Mouse (Mus musculus) hindbrain, postnatal 0 days (tissue): ENCODE data around the gene Grasp. TPM values are rescaled to one million over a fixed set of nuclear protein-coding genes. Genes with fewer than 3 reads are reported as not detected.

Experiments used
- ATAC-seq: fragments of 200-750 bp; cut with Nextera tagmentation; 2 replicates; pipeline ENCODE4 v1.8.0; 2017; ENCODE audit warnings: mild to moderate bottlenecking, moderate TSS enrichment, moderate library complexity
- DNase-seq: peaks from one replicate; pipeline ENCODE4 v3.0.0-alpha.2; 2015; ENCODE audit warnings: low spot score
- H3K27ac ChIP-seq: fragments of 300-500 bp; sonication (generic); 2 replicates; pipeline ENCODE4 v1.5.1; 2014; ENCODE audit warnings: mild to moderate bottlenecking
- H3K27me3 ChIP-seq: fragments of 300-500 bp; sonication (generic); 2 replicates; pipeline ENCODE4 v1.6.1; 2014; ENCODE audit warnings: low read length, mixed read lengths; ENCODE audit not compliant: insufficient read depth
- H3K36me3 ChIP-seq: fragments of 300-500 bp; sonication (generic); 2 replicates; pipeline ENCODE4 v1.6.1; 2014; ENCODE audit warnings: low read length, mixed read lengths; ENCODE audit not compliant: insufficient read depth
- H3K4me1 ChIP-seq: fragments of 300-500 bp; sonication (generic); 2 replicates; pipeline ENCODE4 v1.6.1; 2014; ENCODE audit warnings: antibody characterized with exemption, low read length, mixed read lengths; ENCODE audit not compliant: insufficient read depth
- H3K4me2 ChIP-seq: fragments of 300-500 bp; sonication (generic); 2 replicates; pipeline ENCODE4 v1.6.1; 2014; ENCODE audit warnings: low read depth, mild to moderate bottlenecking, low read length, moderate library complexity, mixed read lengths
- H3K4me3 ChIP-seq: fragments of 300-500 bp; sonication (generic); 2 replicates; pipeline ENCODE4 v1.5.1; 2014; ENCODE audit warnings: low read length
- H3K9ac ChIP-seq: fragments of 300-500 bp; sonication (generic); replicated peaks from 2 replicates; pipeline ENCODE4 v1.6.1; 2014; ENCODE audit warnings: mild to moderate bottlenecking, low read length, moderate library complexity, mixed read lengths
- H3K9me3 ChIP-seq: fragments of 300-500 bp; sonication (generic); 2 replicates; pipeline ENCODE4 v1.6.1; 2016; ENCODE audit warnings: low read length, mixed read lengths
- CTCF ChIP-seq: IDR thresholded peaks from 2 replicates; pipeline ENCODE4 v1.5.1; 2016; ENCODE audit warnings: antibody characterized with exemption, control low read depth, low read depth
- WGBS: fragments of 180-500 bp; shearing (Covaris S2); extraction: QIAGEN DNeasy Blood & Tissue Kit; methylation state at CpG from one replicate; pipeline ENCODE4 v1.1.7; 2014; 5-methylcytosine and 5-hydroxymethylcytosine counted together
- microRNA-seq, 2 experiments: library from miRNA; unstranded; fragments of <30 nt; microRNA quantifications; one replicate each; pipeline ENCODE4; 2016
- polyA plus RNA-seq: library from polyadenylated mRNA; unstranded; fragments of >200 nt; fragmentation: Nextera tagmentation; extraction: Ambion mirVana; gene quantifications from 2 replicates; pipeline ENCODE4 v1.2.1, GENCODE M21; 2015
- total RNA-seq: library from RNA; depleted of rRNA; stranded (reverse); fragments of >200 nt; gene quantifications from 2 replicates; pipeline ENCODE4 v1.2.3, GENCODE M21; 2014; rRNA removed

The Grasp gene
- total and polyA plus RNA-seq, 2 experiments from 2014 or later = 1.5 to 8.7 TPM

- Histone ChIP-seq H3K9me3 (no peaks in the 10 kb centered on the region), H3K27ac (peak overlapping the region; percentile 54; the same call in 1 of the 2 replicates), H3K27me3 (no peaks in the 10 kb centered on the region), H3K36me3 (peaks cover 16% of the 10 kb centered on the region; the same call in 1 of the 2 replicates), H3K4me3 (no peak overlapping the region), H3K4me1 (no peaks in the 10 kb centered on the region), H3K9ac (no peak overlapping the region), H3K4me2 (no peak overlapping the region)
- WGBS = 17% methylated on average over 11 of the region's 11 CpGs
- peak; percentile 65 for DNase-seq
- peak; percentile 83 for ATAC-seq
- TF ChIP-seq CTCF = no peak
Observed at GRCm38 (mm10) chr15:101277351-101277899, 53.4 kb downstream of the Grasp start.

DNA sequence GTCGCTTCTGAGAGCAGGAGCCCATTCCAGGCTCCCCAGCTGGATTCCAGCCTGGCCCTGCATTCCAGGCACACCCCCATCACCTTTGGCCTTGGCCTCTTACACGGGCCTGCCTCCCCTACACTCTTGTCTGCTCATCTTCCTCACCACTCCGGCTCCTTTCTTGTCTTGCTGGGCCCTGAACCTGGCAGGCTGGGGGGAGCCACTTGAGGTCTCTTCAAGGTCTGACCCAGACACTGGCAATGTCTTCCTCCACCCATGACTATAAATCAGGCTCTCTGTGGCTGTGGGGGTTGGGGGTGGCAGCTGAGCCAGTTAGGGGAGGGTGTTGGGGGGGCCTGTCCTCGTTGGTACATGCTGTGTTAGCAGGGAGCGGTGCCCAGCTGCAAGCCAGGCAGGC lies 54.6 kb downstream of the Grasp start:
- H3K4me1 ChIP-seq = no peaks in the 10 kb centered on the region
- no peak overlapping the region for H3K9ac ChIP-seq
- 0 out of 2 replicates have a peak, but pooled peaks cover 5% of the 10 kb centered on the region for H3K36me3 ChIP-seq
- ATAC-seq (no peak), DNase-seq (no peak)
- no peaks in the 10 kb centered on the region for H3K27me3 ChIP-seq
- H3K4me2 ChIP-seq = no peak overlapping the region
- H3K9me3 ChIP-seq = no peaks in the 10 kb centered on the region
- no peak overlapping the region for H3K4me3 ChIP-seq
- TF ChIP-seq CTCF = no peak
- H3K27ac ChIP-seq = no peak overlapping the region; the same call in 1 of the 2 replicates
- 48% methylated on average over 5 of the region's 5 CpGs for WGBS

- H3K9ac ChIP-seq = no peak overlapping the region
- 67% methylated on average over 12 of the region's 12 CpGs for WGBS
- no peak for DNase-seq
- ATAC-seq = no peak
- H3K4me3 ChIP-seq = no peak overlapping the region
- no peak overlapping the region for H3K27ac ChIP-seq
- no peaks in the 10 kb centered on the region for H3K27me3 ChIP-seq
- H3K4me1 ChIP-seq = no peaks in the 10 kb centered on the region
- H3K9me3 ChIP-seq = no peaks in the 10 kb centered on the region
- no peaks in the 10 kb centered on the region for H3K36me3 ChIP-seq
- no peak for TF ChIP-seq CTCF
- H3K4me2 ChIP-seq = no peak overlapping the region
Observed at GRCm38 (mm10) chr15:101279430-101279999, 55.5 kb downstream of the Grasp start.

Small RNAs within 50 kb of the gene (microRNA-seq; reads per million reads assigned to microRNA genes)
- 0.72 to 1.1 reads per million in 2 experiments for gene Mir6962

Other genes starting within 250 kb of the Grasp start
- gene Gm47841, start 176.8 kb upstream of the Grasp start, total RNA-seq = not detected in 2 replicates
- gene Gm47841, start 176.8 kb upstream of the Grasp start, polyA plus RNA-seq = not detected in 2 replicates
- 2.3 and 4.0 TPM in 2 replicates for gene Fignl2, start 145.6 kb upstream of the Grasp start, total RNA-seq
- 0.10 and 0.11 TPM in 2 replicates for gene Fignl2, start 145.6 kb upstream of the Grasp start, polyA plus RNA-seq
- gene Ankrd33, start 108.4 kb upstream of the Grasp start, total RNA-seq = not detected in 2 replicates
- not detected in 2 replicates for gene Ankrd33, start 108.4 kb upstream of the Grasp start, polyA plus RNA-seq
- 16.8 and 21.6 TPM in 2 replicates for gene Acvrl1, start 95.7 kb upstream of the Grasp start, total RNA-seq
- 7.0 and 7.3 TPM in 2 replicates for gene Acvrl1, start 95.7 kb upstream of the Grasp start, polyA plus RNA-seq
- 74.5 and 86.2 TPM in 2 replicates for gene Acvr1b, start 50.1 kb upstream of the Grasp start, total RNA-seq
- gene Acvr1b, start 50.1 kb upstream of the Grasp start, polyA plus RNA-seq = 14.0 and 14.6 TPM in 2 replicates
- 9.3 and 10.3 TPM in 2 replicates for gene Nr4a1, start 30.1 kb downstream of the Grasp start, total RNA-seq
- gene Nr4a1, start 30.1 kb downstream of the Grasp start, polyA plus RNA-seq = 5.3 and 6.5 TPM in 2 replicates
- gene Atg101, start 60.1 kb downstream of the Grasp start, total RNA-seq = 44.1 and 52.3 TPM in 2 replicates
- gene Atg101, start 60.1 kb downstream of the Grasp start, polyA plus RNA-seq = 69.1 and 75.3 TPM in 2 replicates
- gene 6030408B16Rik, start 69.0 kb downstream of the Grasp start, total RNA-seq = not detected in 2 replicates
- gene 6030408B16Rik, start 69.0 kb downstream of the Grasp start, polyA plus RNA-seq = 0.15 and 0.30 TPM in 2 replicates
- gene Krt80, start 146.0 kb downstream of the Grasp start, total RNA-seq = 0.43 and 1.2 TPM in 2 replicates
- gene Krt80, start 146.0 kb downstream of the Grasp start, polyA plus RNA-seq = 0.30 and 0.33 TPM in 2 replicates
- 0.40 and 0.73 TPM in 2 replicates for gene Krt7, start 186.9 kb downstream of the Grasp start, total RNA-seq
- gene Krt7, start 186.9 kb downstream of the Grasp start, polyA plus RNA-seq = 0.84 and 0.95 TPM in 2 replicates
- 0.75 and 1.5 TPM in 2 replicates for gene Krt87, start 214.6 kb downstream of the Grasp start, total RNA-seq
- 0.69 and 0.96 TPM in 2 replicates for gene Krt87, start 214.6 kb downstream of the Grasp start, polyA plus RNA-seq
- not detected in 2 replicates for gene Krt88, start 223.6 kb downstream of the Grasp start, total RNA-seq
- 0.16 TPM in 1 of 2 replicates, not detected in the other for gene Krt88, start 223.6 kb downstream of the Grasp start, polyA plus RNA-seq
- gene Krt81, start 239.6 kb downstream of the Grasp start, total RNA-seq = not detected in 2 replicates
- gene Krt81, start 239.6 kb downstream of the Grasp start, polyA plus RNA-seq = 0.09 TPM in 1 of 2 replicates, not detected in the other
- gene Krt86, start 249.3 kb downstream of the Grasp start, total RNA-seq = 0.05 TPM in 1 of 2 replicates, not detected in the other
- gene Krt86, start 249.3 kb downstream of the Grasp start, polyA plus RNA-seq = 0.26 and 0.34 TPM in 2 replicates